Mouse (Mus musculus) lung, adult 2 months (tissue): ENCODE results near the gene Trpv2.

Source experiments
- CTCF ChIP-seq: fragments of 200-500 bp; IDR thresholded peaks from 2 replicates; pipeline ENCODE4 v1.5.1; 2011; ENCODE audit warnings: mild to moderate bottlenecking, low read length, control low read depth; ENCODE audit not compliant: insufficient read depth
- POLR2A ChIP-seq: fragments of 200-500 bp; IDR thresholded peaks from 2 replicates; pipeline ENCODE4 v1.6.1; 2011; ENCODE audit warnings: low read depth, mild to moderate bottlenecking, control low read depth, low read length, borderline replicate concordance; ENCODE audit errors: extremely low read depth

DNA sequence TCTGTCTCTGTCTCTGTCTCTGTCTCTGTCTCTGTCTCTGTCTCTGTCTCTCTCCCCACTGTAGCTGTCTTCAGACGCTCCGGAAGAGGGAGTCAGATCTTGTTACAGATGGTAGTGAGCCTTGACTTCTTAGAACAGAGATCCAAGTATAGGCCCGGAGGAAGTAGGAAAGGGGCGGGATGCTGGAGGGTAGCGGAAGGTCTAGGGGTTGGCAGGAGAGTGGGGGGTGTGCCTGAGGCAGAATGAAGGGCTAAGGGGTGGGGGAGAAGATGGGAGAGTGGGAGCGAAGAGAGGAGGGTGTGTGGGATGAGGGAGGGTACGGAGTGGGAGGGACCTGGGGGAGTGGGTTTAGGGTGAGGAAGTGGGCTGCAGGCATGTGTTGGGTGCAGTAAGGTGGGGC, 8.5 kb upstream of the Trpv2 start:
- TF ChIP-seq CTCF, result no peak
- no peak for TF ChIP-seq POLR2A
